Mouse (Mus musculus): ENCODE measurements around the gene Sh3rf1.

DNA sequence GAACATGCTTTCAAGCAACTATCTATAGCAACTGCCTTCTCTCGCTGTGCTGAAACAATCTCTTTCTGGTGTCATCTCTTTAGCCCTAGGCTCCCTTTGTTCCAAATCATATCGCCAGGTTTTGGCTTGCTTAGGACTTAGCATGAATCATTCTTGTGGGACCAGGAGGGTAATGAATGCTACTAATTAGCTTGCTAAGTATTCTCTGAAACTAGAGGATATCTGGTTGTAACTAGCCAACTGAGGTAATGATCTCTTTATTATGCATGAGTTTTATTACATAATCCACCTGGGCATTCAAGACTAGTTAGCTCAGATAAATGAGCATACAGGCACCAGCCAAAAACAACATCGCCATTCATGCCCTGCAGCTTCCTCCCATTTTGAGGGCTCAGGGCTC is 219.3 kb downstream of the Sh3rf1 start:
- TF ChIP-seq CTCF (IDR thresholded peaks at IDR 0.05; ENCODE audit: low read depth) (no peak), EP300 (optimal IDR thresholded peaks at IDR 0.05) (no peak)
